Mouse (Mus musculus): ENCODE measurements around the gene Kcnk1.

GRCm38 (mm10) chr8:126062844-126063243 lies 67.9 kb downstream of the Kcnk1 start:
- TF ChIP-seq GABPA (IDR thresholded peaks at IDR 0.05; ENCODE audit: insufficient replicate concordance, low read depth, low read length) (no peak), TCF12 (IDR thresholded peaks at IDR 0.05; ENCODE audit: low read depth, low read length) (no peak), KAT2A (IDR thresholded peaks at IDR 0.05; ENCODE audit: insufficient replicate concordance, low read length) (no peak), USF2 (conservative IDR thresholded peaks at IDR 0.05; ENCODE audit: low read depth, low read length) (no peak), USF1 (IDR thresholded peaks at IDR 0.05; ENCODE audit: low read depth, low read length) (no peak), NRF1 (IDR thresholded peaks at IDR 0.05; ENCODE audit: low read depth, low read length) (no peak), CTCF (conservative IDR thresholded peaks at IDR 0.05 in 1 of 2, IDR thresholded peaks at IDR 0.05 in 1 of 2; ENCODE audit: low read depth in 2 of 2, low read length in 2 of 2) (no peak)

Measured in CH12.LX (cell line).